Mouse (Mus musculus) CH12.LX (cell line): ENCODE measurements around the gene RPS10-NUDT3. TPM values are rescaled to one million over a fixed set of nuclear protein-coding genes. Genes with fewer than 3 reads are reported as not detected.

Experiments
- DNase-seq: peaks from one replicate; pipeline ENCODE4 v3.0.0-alpha.2; 2013; ENCODE audit errors: extremely low read depth
- H3K27ac ChIP-seq: 2 replicates; pipeline ENCODE4 v1.5.1; 2012; ENCODE audit warnings: low read depth, mild to moderate bottlenecking, control low read depth, moderate library complexity; ENCODE audit not compliant: insufficient read depth
- H3K27me3 ChIP-seq: replicated peaks from 2 replicates; pipeline ENCODE3; 2012; ENCODE audit warnings: inconsistent platforms
- H3K36me3 ChIP-seq, 2 experiments: replicated peaks in 1 of 2; 2 replicates each; pipeline versions ENCODE3 to v1.6.1; 2012; ENCODE audit warnings: inconsistent platforms in 1 of 2, low read length in 1 of 2, mild to moderate bottlenecking in 1 of 2, mixed read lengths in 1 of 2, moderate library complexity in 1 of 2; ENCODE audit not compliant: control insufficient read depth in 1 of 2, insufficient read depth in 1 of 2
- H3K4me1 ChIP-seq, 2 experiments: 2 replicates each; pipeline ENCODE4 v1.6.1; 2012; ENCODE audit warnings: inconsistent platforms in 1 of 2, moderate library complexity in 1 of 2; ENCODE audit not compliant: insufficient read depth in 2 of 2, control insufficient read depth in 1 of 2
- H3K4me2 ChIP-seq: 2 replicates; pipeline ENCODE4 v1.6.1; 2012; ENCODE audit warnings: low read depth, mild to moderate bottlenecking, control low read depth; ENCODE audit not compliant: poor library complexity, insufficient read depth, severe bottlenecking
- H3K4me3 ChIP-seq, 3 experiments: fragments of 150-350 bp in 1 of 3; sonication (generic) in 1 of 3; replicated peaks in 1 of 3; 2 replicates each; pipeline versions ENCODE3 to v1.5.1; 2011 to 2012; ENCODE audit warnings: low read depth in 2 of 3, low read length in 2 of 3, mild to moderate bottlenecking in 2 of 3, moderate library complexity in 2 of 3, control low read depth in 1 of 3, improper control_type of control experiment in 1 of 3, inconsistent platforms in 1 of 3, mixed read lengths in 1 of 3; ENCODE audit not compliant: poor library complexity in 1 of 3
- H3K79me2 ChIP-seq: replicated peaks from 2 replicates; pipeline ENCODE4 v1.6.1; 2012; ENCODE audit warnings: mild to moderate bottlenecking, moderate library complexity; ENCODE audit not compliant: control insufficient read depth, poor library complexity, insufficient read depth, severe bottlenecking; ENCODE audit errors: extremely low read depth
- H3K9ac ChIP-seq: 2 replicates; pipeline ENCODE4 v1.6.1; 2012; ENCODE audit warnings: low read depth, mild to moderate bottlenecking, control low read depth, moderate library complexity; ENCODE audit not compliant: insufficient read depth
- H3K9me3 ChIP-seq: replicated peaks from 2 replicates; pipeline ENCODE3; 2012; ENCODE audit warnings: low read length, inconsistent platforms, mixed read lengths
- CTCF ChIP-seq, 2 experiments: IDR thresholded peaks in 1 of 2; conservative IDR thresholded peaks in 1 of 2; 2 replicates each; pipeline ENCODE4 v1.5.1; 2011 to 2012; ENCODE audit warnings: low read depth in 2 of 2, low read length in 2 of 2, improper control_type of control experiment in 1 of 2, inconsistent platforms in 1 of 2, mild to moderate bottlenecking in 1 of 2, moderate library complexity in 1 of 2
- E2F4 ChIP-seq: IDR thresholded peaks from 2 replicates; pipeline ENCODE4 v1.6.1; 2011; ENCODE audit warnings: low read depth, low read length, improper control_type of control experiment; ENCODE audit not compliant: insufficient replicate concordance
- EP300 ChIP-seq: IDR thresholded peaks from 2 replicates; pipeline ENCODE4 v1.6.1; 2011; ENCODE audit warnings: low read length, improper control_type of control experiment
- GABPA ChIP-seq: IDR thresholded peaks from 2 replicates; pipeline ENCODE4 v1.6.1; 2012; ENCODE audit warnings: low read depth, low read length, improper control_type of control experiment, inconsistent platforms; ENCODE audit not compliant: insufficient replicate concordance
- JUN ChIP-seq: IDR thresholded peaks from 2 replicates; pipeline ENCODE4 v1.6.1; 2011; ENCODE audit warnings: low read depth, mild to moderate bottlenecking, low read length, improper control_type of control experiment, moderate library complexity; ENCODE audit not compliant: insufficient read depth
- JUND ChIP-seq: conservative IDR thresholded peaks from 2 replicates; pipeline ENCODE4 v1.6.1; 2011; ENCODE audit warnings: low read depth, low read length, improper control_type of control experiment
- MAZ ChIP-seq: IDR thresholded peaks from 2 replicates; pipeline ENCODE4 v1.6.1; 2012; ENCODE audit warnings: low read depth, mild to moderate bottlenecking, inconsistent platforms, low read length, improper control_type of control experiment, moderate library complexity
- MXI1 ChIP-seq: IDR thresholded peaks from 2 replicates; pipeline ENCODE4 v1.6.1; 2011; ENCODE audit warnings: mild to moderate bottlenecking, low read depth, low read length, improper control_type of control experiment
- NRF1 ChIP-seq: IDR thresholded peaks from 2 replicates; pipeline ENCODE4 v1.6.1; 2014; ENCODE audit warnings: low read depth, mild to moderate bottlenecking, inconsistent platforms, low read length, improper control_type of control experiment, moderate library complexity
- POLR2A ChIP-seq: IDR thresholded peaks from 2 replicates; pipeline ENCODE4 v1.6.1; 2011; ENCODE audit warnings: low read depth, mild to moderate bottlenecking, improper control_type of control experiment, low read length
- RAD21 ChIP-seq: IDR thresholded peaks from 2 replicates; pipeline ENCODE4 v1.6.1; 2011; ENCODE audit warnings: low read depth, mild to moderate bottlenecking, low read length, improper control_type of control experiment, moderate library complexity
- SIN3A ChIP-seq: IDR thresholded peaks from 2 replicates; pipeline ENCODE4 v1.6.1; 2012; ENCODE audit warnings: low read length, improper control_type of control experiment, inconsistent platforms
- TBP ChIP-seq: conservative IDR thresholded peaks from 2 replicates; pipeline ENCODE4 v1.6.1; 2011; ENCODE audit warnings: low read depth, low read length, improper control_type of control experiment
- USF1 ChIP-seq: IDR thresholded peaks from 2 replicates; pipeline ENCODE4 v1.6.1; 2014; ENCODE audit warnings: low read depth, mild to moderate bottlenecking, inconsistent platforms, low read length, improper control_type of control experiment
- USF2 ChIP-seq: conservative IDR thresholded peaks from 2 replicates; pipeline ENCODE4 v1.6.1; 2011; ENCODE audit warnings: low read depth, low read length, improper control_type of control experiment
- ZMIZ1 ChIP-seq: IDR thresholded peaks from 2 replicates; pipeline ENCODE4 v1.6.1; 2012; ENCODE audit warnings: low read depth, mild to moderate bottlenecking, inconsistent platforms, low read length, improper control_type of control experiment
- ZNF384 ChIP-seq: IDR thresholded peaks from 2 replicates; pipeline ENCODE4 v1.6.1; 2012; ENCODE audit warnings: low read depth, low read length, improper control_type of control experiment, inconsistent platforms
- dilution Hi-C: fragments of 300-500 bp; cut with MboI; formaldehyde crosslinking; loops from 2 replicates; pipeline ENCODE4 v1.14.3; 2020; ENCODE audit warnings: low sequenced_read_pairs; ENCODE audit not compliant: extremely low pct_unique_long_range_greater_than_20kb, extremely low pct_ligation_motif_present
- in situ Hi-C: fragments of 300-500 bp; cut with MboI; formaldehyde crosslinking; loops from 3 replicates; pipeline ENCODE4 v1.14.3; 2019; ENCODE audit warnings: low sequenced_read_pairs, low pct_ligation_motif_present, low pct_unique_long_range_greater_than_20kb, mixed read lengths
- polyA plus RNA-seq: library from polyadenylated mRNA; unstranded; fragments of >175 nt; gene quantifications from 2 replicates; pipeline ENCODE4 v1.2.1, GENCODE M21; 2012; ENCODE audit warnings: low read depth; ENCODE audit not compliant: insufficient read length
- total RNA-seq, 2 experiments: library from RNA; depleted of rRNA; stranded (reverse); fragments of 300-350 nt in 1 of 2; fragments of >200 nt in 1 of 2; gene quantifications; 2 replicates each; pipeline ENCODE4 v1.2.3; 2012 to 2014

The RPS10-NUDT3 gene
- total and polyA plus RNA-seq, 3 experiments = 30.3 TPM; not detected in 2

DNA sequence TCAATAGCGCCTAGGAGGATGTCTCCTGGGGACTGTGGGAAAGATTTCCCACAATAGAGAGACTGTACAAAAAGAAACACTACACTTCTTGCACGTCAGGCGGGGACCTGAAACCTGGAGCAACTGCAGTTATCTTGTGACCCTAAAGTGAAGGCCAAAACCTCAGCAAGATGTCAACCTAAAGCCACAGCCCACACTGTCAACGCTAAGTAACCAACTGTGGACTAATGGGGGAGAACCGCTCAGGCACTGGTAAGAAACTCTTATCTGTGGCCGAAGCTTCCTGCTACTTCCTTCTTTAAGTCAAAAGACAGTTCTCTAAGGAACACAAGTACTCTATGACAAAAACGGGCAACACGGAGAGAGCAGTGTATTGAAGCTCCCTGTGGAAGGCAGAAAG lies 46.8 kb downstream of the RPS10-NUDT3 start:
- dilution Hi-C loops = no loop called here

DNA sequence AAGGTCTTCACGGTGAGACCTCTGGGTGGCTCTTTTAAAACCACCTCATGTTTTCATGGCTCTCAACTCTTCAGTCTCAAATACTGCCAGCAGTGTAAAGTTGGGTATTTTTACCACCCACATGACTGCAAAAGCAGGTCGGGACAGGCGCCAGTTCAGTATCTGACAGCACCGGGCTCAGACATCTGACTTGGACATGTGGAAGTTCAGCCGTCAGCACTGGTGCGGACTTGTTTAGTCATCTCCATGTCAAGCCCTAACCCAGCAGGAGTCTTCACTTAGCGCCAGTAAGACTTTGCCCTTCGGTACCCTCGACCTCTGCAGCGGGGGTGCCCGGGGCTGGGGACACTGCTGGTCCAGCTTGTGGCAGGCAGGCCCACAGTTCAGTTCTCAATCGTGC lies 47.8 kb downstream of the RPS10-NUDT3 start:
- TF ChIP-seq ZNF384 (no peak), ZMIZ1 (no peak), RAD21 (no peak), MXI1 (no peak), SIN3A (no peak), EP300 (no peak), TBP (no peak), USF2 (no peak), JUN (no peak), NRF1 (no peak), POLR2A (no peak), MAZ (no peak), E2F4 (no peak), CTCF (conservative IDR thresholded peaks at IDR 0.05 in 1 of 2, IDR thresholded peaks at IDR 0.05 in 1 of 2; ENCODE audit: low read depth in 2 of 2, low read length in 2 of 2) (no peak), JUND (no peak), GABPA (no peak)
- DNase-seq = no peak
- dilution Hi-C loops (no loop called here), in situ Hi-C loops (no loop called here)
- Histone ChIP-seq H3K9ac (no peak overlapping the region), H3K36me3 (peaks cover 25 to 88% of the 10 kb centered on the region in 2 experiments), H3K4me3 (no peak overlapping the region), H3K27ac (no peak overlapping the region), H3K4me2 (no peak overlapping the region), H3K4me1 (peaks cover 9 to 45% of the 10 kb centered on the region in 2 experiments; a peak in 3 of 4 replicates), H3K9me3 (no peaks in the 10 kb centered on the region), H3K79me2 (no peaks in the 10 kb centered on the region), H3K27me3 (no peaks in the 10 kb centered on the region)

More for the DNA sequence above, 46.8 kb downstream of the RPS10-NUDT3 start:
- Histone ChIP-seq H3K9me3 (no peaks in the 10 kb centered on the region), H3K27me3 (no peaks in the 10 kb centered on the region), H3K9ac (no peak overlapping the region), H3K4me3 (no peak overlapping the region), H3K36me3 (peaks cover 23 to 86% of the 10 kb centered on the region in 2 experiments)
- no peak for DNase-seq
- in situ Hi-C loops = no loop called here
- TF ChIP-seq USF1 = no peak
- TF ChIP-seq, all 38 proteins: peak for 0
- H3K79me2 ChIP-seq = no peaks in the 10 kb centered on the region
- no peak overlapping the region for H3K4me2 ChIP-seq
- peaks cover 13 to 41% of the 10 kb centered on the region in 2 experiments for H3K4me1 ChIP-seq
- H3K27ac ChIP-seq = no peak overlapping the region
